Mouse (Mus musculus): ENCODE results near the gene Add1.

GRCm38 (mm10) chr5:34637591-34638156, 64.2 kb downstream of the Add1 start:
- no peak for TF ChIP-seq CTCF (IDR thresholded peaks at IDR 0.05; ENCODE audit: low read depth)
- TF ChIP-seq EP300 (IDR thresholded peaks at IDR 0.05; ENCODE audit: low read depth), result no peak

Measured in heart, postnatal 0 days (tissue).